Comparison of ENCODE assay signal across 8 mouse cellular contexts in the genomic region with DNA sequence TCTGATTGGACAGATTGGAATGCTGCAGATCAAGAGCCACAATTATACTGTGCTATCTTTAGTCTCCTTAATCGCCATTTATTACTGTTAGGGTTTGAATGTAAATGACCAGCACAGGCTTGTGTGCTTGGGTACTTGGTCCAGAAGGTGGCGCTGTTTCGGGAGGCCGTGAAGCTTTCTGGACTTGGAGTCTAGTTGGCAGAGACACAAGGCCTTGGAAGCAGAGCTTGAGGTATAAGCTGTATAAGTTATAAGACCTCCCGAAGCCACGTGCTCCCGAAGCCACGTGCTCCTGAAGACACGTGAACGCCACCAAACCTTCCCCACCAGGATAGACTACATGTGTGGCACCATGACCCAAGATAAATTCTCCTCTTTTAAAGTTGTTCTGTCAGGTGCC. TPM values are rescaled to one million over a fixed set of nuclear protein-coding genes. Genes with fewer than 3 reads are reported as not detected.
DNase-seq lines count a peak whose midpoint lies in the region; ATAC-seq lines count a peak whose summit lies in the region.

No protein-coding gene starts in this region.

- H3K9me3 ChIP-seq in hindbrain, embryonic 11.5 days (ENCODE audit: control insufficient read depth, low read length) = no peaks in the 10 kb centered on the region
- H3K9me3 ChIP-seq in hindbrain, embryonic 16.5 days (ENCODE audit: control insufficient read depth, low read length) = no peaks in the 10 kb centered on the region

- no peak overlapping the region for H3K4me3 ChIP-seq in hindbrain, embryonic 11.5 days (ENCODE audit: low read depth, low read length)
- H3K4me3 ChIP-seq in hindbrain, embryonic 16.5 days (ENCODE audit: low read length) = no peak overlapping the region

- H3K9ac ChIP-seq in hindbrain, embryonic 11.5 days (ENCODE audit: low read depth, low read length) = no peak overlapping the region
- no peak overlapping the region for H3K9ac ChIP-seq in hindbrain, embryonic 16.5 days (ENCODE audit: low read depth, low read length)

- no peak overlapping the region for H3K4me2 ChIP-seq in hindbrain, embryonic 11.5 days (replicated peaks; ENCODE audit: low read depth, low read length)
- H3K4me2 ChIP-seq in hindbrain, embryonic 16.5 days (ENCODE audit: low read length) = no peak overlapping the region

- WGBS in hindbrain, embryonic 11.5 days = 35% methylated on average over 10 of the region's 10 CpGs
- WGBS in hindbrain, embryonic 16.5 days = 38% methylated on average over 10 of the region's 10 CpGs

- H3K27me3 ChIP-seq in hindbrain, embryonic 11.5 days (ENCODE audit: control insufficient read depth, insufficient read depth, low read length) = peaks cover 6% of the 10 kb centered on the region
- no peaks in the 10 kb centered on the region for H3K27me3 ChIP-seq in hindbrain, embryonic 16.5 days (replicated peaks; ENCODE audit: control insufficient read depth, insufficient read depth, low read length)

- no peak overlapping the region for H3K27ac ChIP-seq in hindbrain, embryonic 11.5 days (ENCODE audit: low read depth, low read length)
- no peak overlapping the region for H3K27ac ChIP-seq in hindbrain, embryonic 16.5 days (ENCODE audit: low read depth, low read length)

- no peak for ATAC-seq in hindbrain, embryonic 11.5 days (ENCODE audit: low FRiP score)
- ATAC-seq in hindbrain, embryonic 16.5 days = no peak
- ATAC-seq in activated CD4-positive, CD25-positive, alpha-beta regulatory T cell, adult 4 months = no peak

- DNase-seq in hindbrain, embryonic 11.5 days (ENCODE audit: low spot score) = peak; percentile 77
- peak; percentile 34 to 40 for DNase-seq in B cell, adult 2 months
- DNase-seq in adipocyte (ENCODE audit: low spot score) = peak; percentile 59
- DNase-seq in embryo, embryonic 10 days (ENCODE audit: low spot score) = peak; percentile 78
- DNase-seq in kidney, postnatal 4 days = peak; percentile 69 to 76
- DNase-seq in lung, postnatal 4 days = peak; percentile 55 to 65

- H3K4me1 ChIP-seq in hindbrain, embryonic 11.5 days (replicated peaks; ENCODE audit: control insufficient read depth, insufficient read depth, low read length) = no peaks in the 10 kb centered on the region
- H3K4me1 ChIP-seq in hindbrain, embryonic 16.5 days (ENCODE audit: control insufficient read depth, insufficient read depth, low read depth, low read length) = no peaks in the 10 kb centered on the region

- H3K36me3 ChIP-seq in hindbrain, embryonic 11.5 days (ENCODE audit: control insufficient read depth, insufficient read depth, low read length) = no peaks in the 10 kb centered on the region
- no peaks in the 10 kb centered on the region for H3K36me3 ChIP-seq in hindbrain, embryonic 16.5 days (ENCODE audit: control insufficient read depth, insufficient read depth, low read length)

RNA-seq across cellular contexts. Expression of a gene that starts 26.3 kb away (rescaled TPM):
- 6.9 and 7.8 TPM in 2 replicates for polyA plus RNA-seq in hindbrain, embryonic 11.5 days (2014; fragmentation: Nextera tagmentation; extraction: Ambion mirVana)
- 1.2 and 2.4 TPM in 2 replicates for polyA plus RNA-seq in hindbrain, embryonic 16.5 days (2015; fragmentation: Nextera tagmentation; extraction: Ambion mirVana)
- polyA plus RNA-seq in activated CD4-positive, CD25-positive, alpha-beta regulatory T cell, adult 4 months (2017; shearing (Covaris generic)) = under 1 TPM in 1 of 2 experiments, not detected in 1; 0.62 TPM

RNA-seq across cellular contexts. Expression of a gene that starts 55.7 kb away (rescaled TPM):
- polyA plus RNA-seq in hindbrain, embryonic 11.5 days (2014; fragmentation: Nextera tagmentation; extraction: Ambion mirVana) = 2.4 and 3.7 TPM in 2 replicates
- 7.5 and 7.8 TPM in 2 replicates for polyA plus RNA-seq in hindbrain, embryonic 16.5 days (2015; fragmentation: Nextera tagmentation; extraction: Ambion mirVana)
- polyA plus RNA-seq in activated CD4-positive, CD25-positive, alpha-beta regulatory T cell, adult 4 months (2017; shearing (Covaris generic)) = not detected
